Mouse (Mus musculus): Measurements from ENCODE around the gene Gigyf1. TPM values are rescaled to one million over a fixed set of nuclear protein-coding genes. Genes with fewer than 3 reads are reported as not detected.

Gene Gigyf1
- polyA plus RNA-seq (2012; ENCODE audit: insufficient read depth, insufficient read length, missing spikeins): 42.0 and 48.3 TPM in 2 replicates

DNA sequence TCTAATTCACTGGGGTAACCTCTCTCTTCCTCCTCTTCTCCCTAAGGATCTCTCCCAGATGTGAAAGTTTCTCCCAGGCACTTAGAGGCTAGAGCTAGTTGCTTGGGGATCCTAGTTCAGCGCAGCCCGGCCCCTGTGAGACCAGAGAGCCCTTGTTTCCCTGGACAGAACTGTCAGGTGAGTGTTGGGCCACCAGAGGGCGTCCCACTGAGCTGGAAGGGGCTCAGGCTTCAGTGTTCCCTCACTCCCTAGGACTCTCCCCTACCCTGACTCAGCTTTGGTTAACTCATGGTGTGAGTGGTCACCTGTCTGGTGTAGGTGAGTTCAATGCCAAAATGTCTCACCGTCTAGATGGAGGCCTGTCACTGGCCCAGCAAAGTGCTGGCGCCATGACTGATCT lies at the start of gene Gigyf1:
Gigyf1 (plus strand) TSS at position 113 of the 400 bp plus-strand sequence.
- Histone ChIP-seq H3K27ac (ENCODE audit: insufficient read depth, low read depth, low read length) (no peak within 1 kb of the TSS), H3K4me1 (ENCODE audit: control insufficient read depth, insufficient read depth, low read length) (no peaks in the 10 kb centered on the region), H3K4me3 (ENCODE audit: insufficient read depth, low read length) (no peak within 1 kb of the TSS)
- TF ChIP-seq CTCF (IDR thresholded peaks at IDR 0.05; ENCODE audit: low read depth, low read length): peak; percentile 65; the same call in 1 of the 2 replicates
- TF ChIP-seq POLR2A (IDR thresholded peaks at IDR 0.05; ENCODE audit: borderline replicate concordance, low read depth, low read length): no peak

DNA sequence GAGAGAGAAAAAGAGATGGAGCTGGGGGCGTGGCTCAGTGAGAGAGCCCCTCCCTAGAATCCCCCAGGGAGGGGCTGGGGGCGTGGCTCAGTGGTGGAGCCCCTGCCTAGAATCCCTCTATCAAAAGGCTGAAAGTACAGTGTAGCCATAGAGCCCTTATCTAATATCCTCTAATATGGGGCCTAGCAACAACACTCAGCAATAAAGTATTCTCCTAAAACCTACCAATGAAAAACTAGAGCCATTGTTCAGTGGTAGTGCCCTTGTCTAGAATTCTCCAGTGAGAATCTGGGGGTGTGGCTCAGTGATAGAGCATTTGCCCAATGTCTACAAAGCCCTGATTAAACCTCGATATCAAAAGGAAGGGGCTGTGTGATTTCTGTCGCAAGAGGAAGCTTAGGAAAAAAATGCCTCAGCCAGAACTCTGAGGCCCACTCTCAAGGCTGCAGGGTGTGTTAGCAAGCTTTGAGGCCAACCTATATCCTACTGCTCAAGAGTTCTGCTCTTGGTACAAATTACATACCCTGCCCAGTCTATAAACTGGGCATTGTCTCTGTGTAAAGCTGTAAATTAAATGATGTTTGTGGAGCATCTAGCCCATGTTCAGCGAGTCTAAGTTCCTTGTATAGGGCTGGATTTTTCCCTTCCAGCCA lies 46.0 kb upstream of the Gigyf1 start:
- H3K27ac ChIP-seq (ENCODE audit: insufficient read depth, low read depth, low read length): no peak overlapping the region
- H3K4me3 ChIP-seq (ENCODE audit: insufficient read depth, low read length): no peak overlapping the region
- no peaks in the 10 kb centered on the region; the same call in 1 of the 2 replicates for H3K4me1 ChIP-seq (ENCODE audit: control insufficient read depth, insufficient read depth, low read length)
- TF ChIP-seq POLR2A (IDR thresholded peaks at IDR 0.05; ENCODE audit: borderline replicate concordance, low read depth, low read length) (no peak), CTCF (IDR thresholded peaks at IDR 0.05; ENCODE audit: low read depth, low read length) (no peak)

DNA sequence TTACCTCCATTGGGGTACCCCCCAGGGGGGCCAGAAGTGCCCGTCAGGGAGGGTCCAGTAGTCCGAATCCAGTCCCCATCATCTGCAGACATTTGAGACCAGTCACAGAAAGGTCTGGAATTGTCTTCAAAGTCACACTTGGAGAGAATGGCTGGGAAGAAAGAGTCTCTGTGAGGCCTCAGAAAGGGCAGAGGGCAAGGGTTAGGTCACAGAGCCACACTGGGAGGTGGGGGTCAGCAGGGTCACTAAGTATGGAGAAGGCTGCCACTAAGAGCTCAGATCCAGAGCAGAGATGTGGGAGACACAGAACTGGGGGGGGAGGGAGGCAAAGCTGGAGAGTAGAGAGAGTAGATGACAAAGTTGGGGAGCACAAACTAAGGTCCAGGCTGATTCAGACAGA lies 44.0 kb upstream of the Gigyf1 start:
- H3K27ac ChIP-seq (ENCODE audit: insufficient read depth, low read depth, low read length): no peak overlapping the region
- no peaks in the 10 kb centered on the region; the same call in 1 of the 2 replicates for H3K4me1 ChIP-seq (ENCODE audit: control insufficient read depth, insufficient read depth, low read length)
- no peak overlapping the region for H3K4me3 ChIP-seq (ENCODE audit: insufficient read depth, low read length)
- TF ChIP-seq POLR2A (IDR thresholded peaks at IDR 0.05; ENCODE audit: borderline replicate concordance, low read depth, low read length): no peak
- no peak for TF ChIP-seq CTCF (IDR thresholded peaks at IDR 0.05; ENCODE audit: low read depth, low read length)

DNA sequence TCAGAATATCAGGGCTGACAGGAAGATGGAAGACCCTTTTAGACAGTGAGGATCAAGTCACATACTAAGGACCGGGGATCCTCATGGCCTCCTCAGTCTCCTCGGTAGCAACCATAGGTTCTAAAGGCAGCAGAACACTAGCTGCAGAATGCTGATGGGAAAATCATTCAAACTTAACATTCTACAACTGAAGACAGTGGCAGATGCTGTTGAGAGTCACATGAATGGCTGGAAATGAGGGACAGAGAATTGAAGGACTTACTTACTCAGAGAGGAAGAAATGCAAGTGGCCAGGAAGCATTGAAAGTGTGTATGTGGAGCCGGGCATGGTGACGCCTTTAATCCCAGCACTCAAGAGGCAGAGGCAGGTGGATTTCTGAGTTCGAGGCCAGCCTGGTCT lies 41.4 kb upstream of the Gigyf1 start, which contains the start of gene Zan:
Zan (minus strand) TSS at position 101 of the 400 bp plus-strand sequence.
- H3K4me1 ChIP-seq (ENCODE audit: control insufficient read depth, insufficient read depth, low read length): no peaks in the 10 kb centered on the region; the same call in 1 of the 2 replicates
- TF ChIP-seq CTCF (IDR thresholded peaks at IDR 0.05; ENCODE audit: low read depth, low read length) (no peak), POLR2A (IDR thresholded peaks at IDR 0.05; ENCODE audit: borderline replicate concordance, low read depth, low read length) (no peak)
- H3K4me3 ChIP-seq (ENCODE audit: insufficient read depth, low read length): no peak within 1 kb of the TSS
- no peak within 1 kb of the TSS for H3K27ac ChIP-seq (ENCODE audit: insufficient read depth, low read depth, low read length)

DNA sequence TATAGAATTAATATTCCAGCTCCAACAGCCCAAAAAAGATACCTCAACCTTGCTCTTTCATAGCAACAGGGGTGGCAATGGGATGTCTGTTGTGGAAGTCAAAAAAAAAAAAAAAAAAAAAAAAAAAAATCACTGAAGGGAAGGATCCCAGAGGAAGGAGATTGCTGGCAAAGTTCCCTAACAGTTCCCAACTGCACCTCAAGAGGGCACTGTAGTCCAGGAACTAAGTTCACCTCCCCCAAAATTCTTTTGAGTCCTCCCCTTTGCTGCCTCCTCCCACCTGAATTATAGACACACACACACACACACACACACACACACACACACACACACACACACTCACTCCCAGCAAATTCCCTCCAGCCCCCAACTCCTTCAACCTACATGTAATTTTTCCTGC lies 37.2 kb upstream of the Gigyf1 start:
- H3K4me1 ChIP-seq (ENCODE audit: control insufficient read depth, insufficient read depth, low read length): no peaks in the 10 kb centered on the region
- H3K27ac ChIP-seq (ENCODE audit: insufficient read depth, low read depth, low read length): no peak overlapping the region
- H3K4me3 ChIP-seq (ENCODE audit: insufficient read depth, low read length): no peak overlapping the region
- TF ChIP-seq CTCF (IDR thresholded peaks at IDR 0.05; ENCODE audit: low read depth, low read length) (peak; percentile 38; the same call in 1 of the 2 replicates), POLR2A (IDR thresholded peaks at IDR 0.05; ENCODE audit: borderline replicate concordance, low read depth, low read length) (no peak)

DNA sequence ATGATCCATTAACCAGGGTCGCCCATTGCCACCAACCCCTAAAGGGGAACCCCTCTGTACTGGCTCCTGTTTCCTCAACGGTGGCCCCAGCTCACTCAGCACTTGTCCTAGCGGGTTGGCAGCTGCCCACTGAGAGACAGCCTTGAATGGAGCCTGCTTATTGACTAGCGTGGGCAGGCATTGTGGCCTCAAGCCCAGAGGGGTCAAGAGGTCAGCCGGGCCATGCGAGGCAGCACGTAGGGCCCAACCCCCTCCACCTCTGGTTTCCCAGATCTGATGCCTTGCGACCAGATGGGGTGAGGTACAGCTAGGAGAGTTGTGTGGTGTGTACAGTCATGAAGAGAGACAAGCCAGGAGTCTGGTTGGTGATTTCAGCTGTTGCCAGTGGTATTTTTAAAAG lies 36.5 kb upstream of the Gigyf1 start:
- no peak for TF ChIP-seq POLR2A (IDR thresholded peaks at IDR 0.05; ENCODE audit: borderline replicate concordance, low read depth, low read length)
- TF ChIP-seq CTCF (IDR thresholded peaks at IDR 0.05; ENCODE audit: low read depth, low read length): no peak
- Histone ChIP-seq H3K4me3 (ENCODE audit: insufficient read depth, low read length) (no peak overlapping the region), H3K27ac (ENCODE audit: insufficient read depth, low read depth, low read length) (no peak overlapping the region), H3K4me1 (ENCODE audit: control insufficient read depth, insufficient read depth, low read length) (no peaks in the 10 kb centered on the region)

DNA sequence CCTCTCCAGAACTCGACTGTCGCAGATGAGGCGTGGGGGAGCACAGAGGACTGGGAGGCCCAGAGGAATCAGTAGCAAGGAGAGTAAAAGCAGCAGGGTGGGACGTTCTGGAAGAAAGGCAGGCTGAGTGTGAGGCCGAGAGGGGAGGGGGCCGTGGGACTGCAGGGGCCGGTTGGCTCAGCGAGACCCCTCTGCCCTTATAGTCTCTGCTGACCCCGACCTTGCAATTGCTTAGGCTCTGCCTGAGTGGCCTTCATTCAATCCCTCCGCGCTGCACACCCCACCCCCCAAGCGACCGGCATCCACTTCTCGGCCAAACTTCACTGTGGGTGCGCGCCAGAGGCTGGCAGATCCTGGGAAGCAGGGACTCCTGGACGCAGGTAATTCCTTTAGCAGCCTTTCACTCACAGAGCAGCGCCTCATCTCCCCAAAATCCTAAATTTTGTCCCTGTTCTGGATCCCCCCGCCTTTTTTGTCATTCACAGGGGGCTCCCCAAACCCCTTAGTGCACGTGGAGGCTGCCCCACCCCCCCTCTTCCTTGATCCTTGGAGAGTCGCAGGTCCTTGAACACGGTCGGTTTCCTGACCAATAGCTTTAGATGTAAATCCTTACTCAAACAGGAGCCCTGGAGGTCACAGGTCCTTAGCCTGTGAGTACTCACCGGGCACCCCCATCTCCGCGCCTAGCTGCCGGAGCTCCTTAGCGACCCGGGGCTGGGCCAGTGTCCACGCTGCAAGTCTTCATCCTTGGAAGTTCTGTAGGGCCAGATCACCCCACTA lies 33.1 kb upstream of the Gigyf1 start:
- TF ChIP-seq CTCF (IDR thresholded peaks at IDR 0.05; ENCODE audit: low read depth, low read length) (no peak), POLR2A (IDR thresholded peaks at IDR 0.05; ENCODE audit: borderline replicate concordance, low read depth, low read length) (no peak)
- no peaks in the 10 kb centered on the region for H3K4me1 ChIP-seq (ENCODE audit: control insufficient read depth, insufficient read depth, low read length)
- H3K4me3 ChIP-seq (ENCODE audit: insufficient read depth, low read length): no peak overlapping the region
- no peak overlapping the region for H3K27ac ChIP-seq (ENCODE audit: insufficient read depth, low read depth, low read length)

DNA sequence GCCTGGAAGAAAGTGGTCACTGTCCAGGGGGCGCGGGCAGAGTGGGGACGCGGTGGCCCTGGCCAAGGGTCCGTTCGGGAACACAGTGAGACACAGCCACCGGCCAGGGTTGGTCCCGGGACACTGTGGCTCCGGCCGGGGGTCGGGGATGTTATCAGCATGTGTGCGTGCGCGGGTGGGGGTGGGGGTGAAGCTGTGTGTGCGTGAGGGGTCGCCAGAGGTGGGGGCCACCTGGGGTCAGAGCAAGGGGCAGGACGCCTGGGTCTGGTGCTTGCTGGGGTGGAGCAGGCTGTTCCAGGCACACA lies 32.5 kb upstream of the Gigyf1 start:
- TF ChIP-seq POLR2A (IDR thresholded peaks at IDR 0.05; ENCODE audit: borderline replicate concordance, low read depth, low read length): no peak
- no peak for TF ChIP-seq CTCF (IDR thresholded peaks at IDR 0.05; ENCODE audit: low read depth, low read length)
- Histone ChIP-seq H3K4me3 (ENCODE audit: insufficient read depth, low read length) (no peak overlapping the region), H3K27ac (ENCODE audit: insufficient read depth, low read depth, low read length) (no peak overlapping the region), H3K4me1 (ENCODE audit: control insufficient read depth, insufficient read depth, low read length) (no peaks in the 10 kb centered on the region)

DNA sequence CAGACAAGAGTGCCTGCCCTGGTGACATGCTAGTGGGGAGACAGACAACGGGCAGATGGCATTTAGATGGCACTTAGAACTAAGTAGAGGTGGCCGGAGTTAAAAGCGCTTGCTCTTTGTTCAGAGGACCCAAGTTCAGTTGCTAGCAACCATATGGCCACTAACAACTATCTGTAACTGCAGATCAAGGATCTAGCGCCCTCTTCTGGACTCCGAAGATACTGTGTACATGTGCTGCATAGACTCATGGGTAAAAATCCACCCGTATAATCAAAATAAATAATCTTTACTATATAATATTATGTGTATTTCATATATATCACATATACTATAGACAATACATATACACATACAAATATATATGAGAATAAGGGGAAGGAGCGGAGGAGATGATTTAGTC lies 30.7 kb upstream of the Gigyf1 start:
- Histone ChIP-seq H3K4me3 (ENCODE audit: insufficient read depth, low read length) (no peak overlapping the region), H3K4me1 (ENCODE audit: control insufficient read depth, insufficient read depth, low read length) (no peaks in the 10 kb centered on the region), H3K27ac (ENCODE audit: insufficient read depth, low read depth, low read length) (no peak overlapping the region)
- TF ChIP-seq CTCF (IDR thresholded peaks at IDR 0.05; ENCODE audit: low read depth, low read length): no peak
- no peak for TF ChIP-seq POLR2A (IDR thresholded peaks at IDR 0.05; ENCODE audit: borderline replicate concordance, low read depth, low read length)

DNA sequence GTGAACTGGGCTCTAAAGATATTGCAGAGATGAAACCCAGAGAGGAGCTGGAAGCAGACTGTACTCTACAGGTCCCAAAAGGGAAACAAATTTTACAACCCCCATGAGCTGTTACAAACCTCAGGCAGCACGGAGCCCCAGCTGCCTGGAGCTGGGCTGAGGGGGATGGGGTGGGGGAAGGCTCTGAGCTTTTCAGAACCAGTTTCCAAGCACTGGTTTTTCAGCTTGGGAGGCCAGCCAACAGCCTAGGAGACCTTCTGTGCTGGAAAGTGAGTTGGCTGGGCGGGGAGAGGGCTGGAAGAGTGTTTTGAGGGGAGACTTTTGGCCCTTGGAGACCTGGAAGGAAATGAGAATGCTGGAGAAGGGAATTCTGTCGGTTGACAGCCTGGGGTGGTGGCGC lies 26.8 kb upstream of the Gigyf1 start:
- H3K4me3 ChIP-seq (ENCODE audit: insufficient read depth, low read length): no peak overlapping the region
- TF ChIP-seq POLR2A (IDR thresholded peaks at IDR 0.05; ENCODE audit: borderline replicate concordance, low read depth, low read length) (no peak), CTCF (IDR thresholded peaks at IDR 0.05; ENCODE audit: low read depth, low read length) (no peak)
- no peaks in the 10 kb centered on the region for H3K4me1 ChIP-seq (ENCODE audit: control insufficient read depth, insufficient read depth, low read length)
- no peak overlapping the region for H3K27ac ChIP-seq (ENCODE audit: insufficient read depth, low read depth, low read length)

Data from bone marrow macrophage, adult 2 months (primary cell).